ENCODE assay signal across 10 mouse cellular contexts in genomic region chr3:57293925-57294324, GRCm38 (mm10). TPM values are rescaled to one million over a fixed set of nuclear protein-coding genes. Genes with fewer than 3 reads are reported as not detected.
DNase-seq lines count a peak whose midpoint lies in the region; ATAC-seq lines count a peak whose summit lies in the region.
"Had no signal": no experiment of that assay in that cellular context is flagged by ENCODE, and none has a peak within 500 bp of the region (broad histone marks: within the 10 kb centered on the region; RNA-seq: fewer than 3 reads in every experiment).

No protein-coding gene starts in this region.

- ATAC-seq in heart, embryonic 11.5 days (replicated peaks; ENCODE audit: insufficient number of reproducible peaks, low FRiP score, low TSS enrichment), result no peak
- ATAC-seq in lung, embryonic 15.5 days (ENCODE audit: borderline replicate concordance, extremely low read depth, low FRiP score, low TSS enrichment), result no peak
- no peak for ATAC-seq in heart, embryonic 15.5 days (replicated peaks; ENCODE audit: insufficient number of reproducible peaks, insufficient read depth, low FRiP score, low read depth)
- ATAC-seq in stomach, embryonic 14.5 days (ENCODE audit: insufficient number of reproducible peaks, insufficient read depth, low FRiP score, low read depth), result no peak

- H3K27ac ChIP-seq in heart, embryonic 11.5 days (ENCODE audit: low read depth, low read length), result peak overlapping the region; percentile 55
- H3K27ac ChIP-seq in lung, embryonic 15.5 days, result peak overlapping the region; percentile 54
- peak overlapping the region; percentile 88 for H3K27ac ChIP-seq in heart, embryonic 15.5 days
- peak overlapping the region; percentile 21; the same call in 1 of the 2 replicates for H3K27ac ChIP-seq in stomach, embryonic 14.5 days (ENCODE audit: low read length)
- H3K27ac ChIP-seq in midbrain, embryonic 10.5 days (replicated peaks), result no peak overlapping the region

- no peak overlapping the region for H3K4me2 ChIP-seq in heart, embryonic 11.5 days
- 0 out of 2 replicates have a peak overlapping the region, but pooled peaks have one; percentile 1 for H3K4me2 ChIP-seq in lung, embryonic 15.5 days
- peak overlapping the region; percentile 45 for H3K4me2 ChIP-seq in heart, embryonic 15.5 days
- H3K4me2 ChIP-seq in stomach, embryonic 14.5 days (replicated peaks; ENCODE audit: low read depth, low read length), result no peak overlapping the region
- H3K4me2 ChIP-seq: liver, embryonic 11.5 days had no signal

- no peaks in the 10 kb centered on the region for H3K27me3 ChIP-seq in heart, embryonic 11.5 days (ENCODE audit: control insufficient read depth, insufficient read depth, low read length)
- no peaks in the 10 kb centered on the region for H3K27me3 ChIP-seq in lung, embryonic 15.5 days
- H3K27me3 ChIP-seq in heart, embryonic 15.5 days, result no peaks in the 10 kb centered on the region
- no peaks in the 10 kb centered on the region for H3K27me3 ChIP-seq in stomach, embryonic 14.5 days (ENCODE audit: control insufficient read depth, insufficient read depth, low read length)
- no peaks in the 10 kb centered on the region for H3K27me3 ChIP-seq in midbrain, embryonic 10.5 days (ENCODE audit: low read depth, poor library complexity, severe bottlenecking)

- WGBS in heart, embryonic 11.5 days (ENCODE audit: insufficient replicate concordance), result 53% methylated on average over 4 of the region's 4 CpGs
- 46% methylated on average over 4 of the region's 4 CpGs for WGBS in lung, embryonic 15.5 days
- 46% methylated on average over 4 of the region's 4 CpGs for WGBS in heart, embryonic 15.5 days
- WGBS in stomach, embryonic 14.5 days, result 42% methylated on average over 4 of the region's 4 CpGs
- 74% methylated on average over 4 of the region's 4 CpGs for WGBS in midbrain, embryonic 10.5 days

- DNase-seq in heart, postnatal 14 days, result no peak
- no peak for DNase-seq in lung, postnatal 14 days
- no peak for DNase-seq in embryo, embryonic 11 days
- no peak for DNase-seq in midbrain, embryonic 10.5 days (ENCODE audit: low spot score)
- DNase-seq: thymus, adult 2 months had no signal

- no peaks in the 10 kb centered on the region for H3K36me3 ChIP-seq in heart, embryonic 11.5 days (ENCODE audit: control insufficient read depth, insufficient read depth, low read length)
- no peaks in the 10 kb centered on the region for H3K36me3 ChIP-seq in lung, embryonic 15.5 days
- H3K36me3 ChIP-seq in heart, embryonic 15.5 days, result no peaks in the 10 kb centered on the region
- no peaks in the 10 kb centered on the region for H3K36me3 ChIP-seq in stomach, embryonic 14.5 days (ENCODE audit: control insufficient read depth, insufficient read depth, low read length)
- no peaks in the 10 kb centered on the region for H3K36me3 ChIP-seq in midbrain, embryonic 10.5 days

- peaks cover 4% of the 10 kb centered on the region; the same call in 1 of the 2 replicates for H3K4me1 ChIP-seq in heart, embryonic 11.5 days (ENCODE audit: control insufficient read depth, insufficient read depth, low read length)
- peaks cover 9% of the 10 kb centered on the region for H3K4me1 ChIP-seq in lung, embryonic 15.5 days
- H3K4me1 ChIP-seq in heart, embryonic 15.5 days (replicated peaks), result peaks cover 11% of the 10 kb centered on the region
- H3K4me1 ChIP-seq in stomach, embryonic 14.5 days (ENCODE audit: control insufficient read depth, insufficient read depth, low read length), result peaks cover 12% of the 10 kb centered on the region
- H3K4me1 ChIP-seq in midbrain, embryonic 10.5 days, result no peaks in the 10 kb centered on the region; the same call in 1 of the 2 replicates

- peak overlapping the region; percentile 0 for H3K4me3 ChIP-seq in heart, embryonic 11.5 days (ENCODE audit: low read depth, low read length)
- peak overlapping the region; percentile 12; the same call in 1 of the 2 replicates for H3K4me3 ChIP-seq in lung, embryonic 15.5 days
- peak overlapping the region; percentile 43 for H3K4me3 ChIP-seq in heart, embryonic 15.5 days
- no peak overlapping the region for H3K4me3 ChIP-seq in stomach, embryonic 14.5 days (ENCODE audit: low read depth, low read length)
- H3K4me3 ChIP-seq in midbrain, embryonic 10.5 days, result no peak overlapping the region

- no peak overlapping the region; the same call in 1 of the 2 replicates for H3K9ac ChIP-seq in heart, embryonic 11.5 days (ENCODE audit: low read depth, low read length)
- H3K9ac ChIP-seq in lung, embryonic 15.5 days, result no peak overlapping the region
- peak overlapping the region; percentile 46 for H3K9ac ChIP-seq in heart, embryonic 15.5 days
- no peak overlapping the region for H3K9ac ChIP-seq in stomach, embryonic 14.5 days (replicated peaks; ENCODE audit: low read depth, low read length)

- intact Hi-C loops in heart, postnatal 14 days (cut with DNase I), result loop anchor here (2.0 kb wide), 1 partner anchor 45 kb away; no protein-coding TSS in a partner anchor

- H3K9me3 ChIP-seq in heart, embryonic 11.5 days (replicated peaks; ENCODE audit: control insufficient read depth, low read length), result no peaks in the 10 kb centered on the region
- no peaks in the 10 kb centered on the region for H3K9me3 ChIP-seq in lung, embryonic 15.5 days
- H3K9me3 ChIP-seq in heart, embryonic 15.5 days (replicated peaks), result no peaks in the 10 kb centered on the region
- no peaks in the 10 kb centered on the region for H3K9me3 ChIP-seq in stomach, embryonic 14.5 days (ENCODE audit: control insufficient read depth, low read depth, low read length)
- no peaks in the 10 kb centered on the region for H3K9me3 ChIP-seq in midbrain, embryonic 10.5 days (replicated peaks)

RNA-seq across cellular contexts. Expression of gene Tm4sf1, which starts 7.9 kb away (rescaled TPM):
- 115 TPM in 2 replicates for polyA plus RNA-seq in heart, embryonic 11.5 days (2014; fragmentation: Nextera tagmentation; extraction: Ambion mirVana)
- 100 to 1,000 TPM in 1 of 2 experiments, 10 to 100 TPM in 1; 93.6 to 121 TPM for total RNA-seq in heart, postnatal 14 days (2021)
- 96.9 and 100.0 TPM in 2 replicates for polyA plus RNA-seq in lung, embryonic 15.5 days (2015; fragmentation: Nextera tagmentation; extraction: Ambion mirVana)
- 297 and 303 TPM in 2 replicates for polyA plus RNA-seq in heart, embryonic 15.5 days (2015; fragmentation: Nextera tagmentation; extraction: Ambion mirVana)
- 46.2 and 55.1 TPM in 2 replicates for polyA plus RNA-seq in stomach, embryonic 14.5 days (2014; fragmentation: Nextera tagmentation; extraction: Ambion mirVana)
- 22.2 and 31.9 TPM in 2 replicates for polyA plus RNA-seq in midbrain, embryonic 10.5 days (2016; fragmentation: Nextera tagmentation; extraction: Ambion mirVana)

Comparison
In these comparisons a context has a peak if more than half of its experiments do, and no peak if none do; other contexts are left out.
1. H3K4me2 ChIP-seq: peak in lung, embryonic 15.5 days (single experiment) and heart, embryonic 15.5 days (single experiment); none in heart, embryonic 11.5 days (single experiment) and stomach, embryonic 14.5 days (single experiment).
2. H3K4me3 ChIP-seq: peak in heart, embryonic 11.5 days (single experiment), lung, embryonic 15.5 days (single experiment) and heart, embryonic 15.5 days (single experiment); none in stomach, embryonic 14.5 days (single experiment) and midbrain, embryonic 10.5 days (single experiment).